Mouse (Mus musculus): ENCODE measurements around the gene Fgf22. TPM values are rescaled to one million over a fixed set of nuclear protein-coding genes. Genes with fewer than 3 reads are reported as not detected.

Gene Fgf22
- total RNA-seq (2023): not detected

GRCm38 (mm10) chr10:79754856-79755516 lies at the start of gene Fgf22:
Fgf22 (plus strand) TSS chr10:79755076.

DNA sequence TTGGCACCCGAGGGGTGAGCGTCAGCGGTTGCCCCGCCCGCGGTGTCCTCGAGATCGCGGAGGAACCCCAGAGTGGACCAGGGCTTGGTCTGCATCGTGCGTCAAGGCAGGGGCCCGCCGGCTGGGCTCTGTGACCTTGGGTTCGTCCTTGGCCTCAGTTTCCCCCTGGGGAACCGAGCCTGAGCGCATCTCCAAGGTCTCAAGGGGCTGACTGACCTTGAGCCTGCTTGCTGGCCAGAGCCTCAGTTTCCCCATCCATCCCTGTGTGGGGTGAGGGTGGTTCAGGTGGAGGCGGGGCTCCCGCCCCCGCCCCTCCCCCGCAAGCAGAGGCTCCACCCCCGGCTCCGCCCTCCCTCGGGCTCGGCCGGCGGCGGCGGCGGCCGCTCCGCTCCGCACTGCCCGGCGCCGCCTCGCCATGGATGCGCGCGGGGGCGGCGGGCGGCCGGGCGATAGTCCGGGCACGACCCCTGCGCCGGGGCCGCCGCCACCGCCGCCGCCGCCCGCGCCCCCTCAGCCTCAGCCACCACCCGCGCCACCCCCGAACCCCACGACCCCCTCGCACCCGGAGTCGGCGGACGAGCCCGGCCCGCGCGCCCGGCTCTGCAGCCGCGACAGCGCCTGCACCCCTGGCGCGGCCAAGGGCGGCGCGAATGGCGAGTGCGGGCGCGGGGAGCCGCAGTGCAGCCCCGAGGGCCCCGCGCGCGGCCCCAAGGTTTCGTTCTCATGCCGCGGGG lies 38.5 kb upstream of the Fgf22 start, which contains the start of gene Hcn2:
Gene Hcn2 (plus strand): TSS at position 381 of the 734 bp plus-strand sequence.

DNA sequence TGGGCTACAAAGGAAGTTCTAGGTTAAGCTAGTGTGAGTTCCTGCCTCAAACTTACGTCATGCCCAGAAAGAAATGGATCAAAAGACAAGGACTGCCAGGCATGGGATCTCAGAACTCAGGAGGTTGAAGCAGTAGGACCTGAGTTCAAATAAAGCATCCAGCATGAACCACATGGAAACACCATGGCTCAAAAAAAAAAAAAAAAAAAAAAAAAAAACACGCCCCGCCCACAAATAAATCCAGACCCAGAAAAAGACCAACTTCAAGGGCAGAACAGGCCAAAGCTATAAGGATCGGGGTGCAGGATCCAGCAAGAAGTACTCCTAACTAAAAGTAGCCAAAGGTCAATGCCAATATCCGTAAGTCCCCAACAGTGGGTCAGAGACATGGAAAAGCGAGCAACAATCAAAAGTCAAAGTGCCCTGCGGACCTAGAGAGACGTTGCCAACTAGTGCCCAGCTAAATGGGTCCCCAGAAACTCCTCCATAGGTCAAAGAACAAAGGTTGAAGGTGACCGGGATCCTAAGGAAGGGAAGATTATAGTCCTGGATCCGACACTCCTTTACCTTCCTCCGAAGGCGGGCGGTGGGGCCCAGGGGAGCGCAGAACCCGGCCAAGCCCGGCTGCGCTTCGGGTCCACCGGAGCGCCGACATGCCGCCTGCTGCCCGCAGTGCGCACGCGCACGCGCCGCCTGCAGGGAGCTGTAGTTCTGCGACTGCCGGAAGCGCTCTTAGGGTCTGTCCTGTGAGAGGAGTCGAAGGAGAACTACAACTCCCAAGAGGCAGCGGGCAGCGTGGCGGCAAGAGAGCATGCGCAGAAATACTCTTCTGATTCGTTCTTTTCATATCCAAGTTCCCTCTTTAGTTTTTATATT lies 8.7 kb upstream of the Fgf22 start, which contains the start of gene Polrmt:
Gene Polrmt (minus strand): TSS at position 684 of the 876 bp plus-strand sequence.

DNA sequence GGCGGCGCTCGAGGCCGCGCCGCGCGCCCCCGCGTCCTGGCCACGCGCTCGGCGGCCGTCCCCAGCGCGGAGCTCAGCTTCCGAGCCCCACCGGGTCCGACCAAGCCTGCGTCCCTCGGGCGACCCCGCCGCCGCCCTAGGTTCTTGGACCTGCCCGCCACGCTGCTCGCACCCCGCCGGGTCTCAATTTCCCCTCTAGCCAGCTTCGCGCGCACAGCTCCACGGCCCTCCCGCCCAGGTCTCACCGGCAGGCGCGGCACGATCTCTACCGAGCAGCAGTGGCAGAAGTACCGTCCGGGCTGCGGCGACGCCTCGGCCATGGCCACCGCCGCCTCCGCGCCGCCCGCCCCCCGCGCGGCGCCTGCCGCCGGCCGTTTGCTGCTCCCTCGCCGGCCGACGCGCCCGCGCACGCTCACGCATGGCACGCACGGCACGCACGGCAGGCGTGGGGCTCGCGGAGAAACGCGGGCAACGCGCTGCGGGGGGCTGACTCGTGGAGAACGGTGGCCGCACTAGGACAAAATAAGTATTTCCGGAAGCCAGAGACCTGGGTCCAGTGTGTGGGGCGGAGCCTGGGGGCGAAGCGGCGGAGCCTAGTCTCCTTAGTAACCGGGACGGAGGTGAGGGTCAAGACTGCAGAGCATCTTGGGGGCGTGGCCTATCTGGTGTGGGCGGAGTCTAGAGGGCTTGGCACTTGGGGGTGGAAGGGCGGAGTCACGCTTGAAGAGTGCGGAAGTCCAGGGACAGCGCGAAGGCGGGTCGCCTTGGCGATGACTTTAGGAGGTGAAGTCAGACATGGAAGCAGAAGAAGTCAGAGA lies 11.8 kb downstream of the Fgf22 start, which contains the start of gene Rnf126:
Gene Rnf126 (minus strand): TSS at position 445 of the 818 bp plus-strand sequence.

DNA sequence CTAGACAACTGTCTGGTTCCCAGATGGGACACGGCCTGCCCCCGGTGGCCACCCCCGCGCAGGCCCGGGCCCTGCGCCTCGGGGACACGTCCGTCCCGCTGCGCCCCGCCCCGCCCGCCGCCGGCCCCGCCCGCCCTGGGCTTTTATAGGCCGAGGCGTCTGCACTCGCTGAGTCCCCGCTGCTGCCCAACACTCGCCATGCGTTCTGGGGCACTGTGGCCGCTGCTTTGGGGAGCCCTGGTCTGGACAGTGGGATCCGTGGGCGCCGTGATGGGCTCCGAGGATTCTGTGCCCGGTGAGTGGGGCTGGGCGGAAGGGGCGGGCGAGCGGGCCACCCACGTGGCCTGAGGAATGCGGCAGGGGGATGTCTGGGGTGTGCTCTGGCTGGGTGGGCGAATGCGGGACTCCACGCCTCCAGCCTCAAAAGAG lies 22.2 kb downstream of the Fgf22 start, which contains the start of gene Fstl3:
Gene Fstl3 (plus strand): TSS at position 170 of the 429 bp plus-strand sequence.

DNA sequence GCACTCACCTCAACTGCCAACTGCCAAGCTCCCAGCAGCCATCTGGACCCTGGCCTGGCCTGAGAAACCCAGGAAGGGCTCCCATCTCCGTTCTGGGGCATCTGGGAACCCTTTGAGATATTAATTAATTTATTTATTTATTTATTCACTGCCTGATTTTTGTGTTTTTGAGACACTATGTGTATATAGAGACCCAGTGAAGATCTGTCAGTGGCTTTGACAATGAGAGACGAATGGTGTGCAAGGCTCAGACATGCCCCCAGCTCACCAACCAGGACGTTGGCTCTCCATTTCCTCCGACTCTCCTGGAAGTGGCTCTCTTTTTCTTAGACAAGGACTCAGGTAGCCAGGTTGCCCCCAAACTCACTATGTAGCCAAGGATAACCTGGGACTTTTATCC lies 36.0 kb downstream of the Fgf22 start, which contains the start of gene Prss57:
Gene Prss57 (minus strand): TSS at position 101 of the 400 bp plus-strand sequence.

GRCm38 (mm10) chr10:79793051-79793737 lies 38.3 kb downstream of the Fgf22 start, which contains the start of gene Palm:
Palm (plus strand) TSS chr10:79793572.

Other genes starting within 250 kb of the Fgf22 start
- 1 to 10 TPM; 3.9 to 4.1 TPM for gene Plpp2, start 221.3 kb upstream of the Fgf22 start, total RNA-seq (2023)
- 10 to 100 TPM; 43.0 to 53.7 TPM for gene Mier2, start 199.9 kb upstream of the Fgf22 start, total RNA-seq (2023)
- under 1 TPM in 1 of 2 experiments, not detected in 1; 0.93 TPM for gene Theg, start 167.7 kb upstream of the Fgf22 start, total RNA-seq (2023)
- not detected for gene C2cd4c, start 141.1 kb upstream of the Fgf22 start, total RNA-seq (2023)
- not detected for gene Shc2, start 117.2 kb upstream of the Fgf22 start, total RNA-seq (2023)
- not detected for gene Odf3l2, start 109.3 kb upstream of the Fgf22 start, total RNA-seq (2023)
- gene Madcam1, start 90.5 kb upstream of the Fgf22 start, total RNA-seq (2023): not detected
- 10 to 100 TPM; 18.5 to 20.8 TPM for gene Tpgs1, start 85.7 kb upstream of the Fgf22 start, total RNA-seq (2023)
- gene Cdc34, start 72.9 kb upstream of the Fgf22 start, total RNA-seq (2023): 10 to 100 TPM; 63.2 to 75.0 TPM
- 1 to 10 TPM; 1.6 to 1.9 TPM for gene Gzmm, start 66.1 kb upstream of the Fgf22 start, total RNA-seq (2023)
- 100 to 1,000 TPM; 103 to 111 TPM for gene Bsg, start 50.6 kb upstream of the Fgf22 start, total RNA-seq (2023)
- under 1 TPM; 0.18 to 0.35 TPM for gene Hcn2, start 38.4 kb upstream of the Fgf22 start, total RNA-seq (2023)
- 10 to 100 TPM; 64.8 to 74.2 TPM for gene Polrmt, start 8.5 kb upstream of the Fgf22 start, total RNA-seq (2023)
- 10 to 100 TPM; 56.5 to 58.6 TPM for gene Rnf126, start 11.9 kb downstream of the Fgf22 start, total RNA-seq (2023)
- 1 to 10 TPM; 1.8 to 2.0 TPM for gene Fstl3, start 22.2 kb downstream of the Fgf22 start, total RNA-seq (2023)
- not detected for gene Prss57, start 35.9 kb downstream of the Fgf22 start, total RNA-seq (2023)
- 1 to 10 TPM; 4.9 to 5.1 TPM for gene Palm, start 38.5 kb downstream of the Fgf22 start, total RNA-seq (2023)
- gene Misp, start 65.9 kb downstream of the Fgf22 start, total RNA-seq (2023): under 1 TPM in 1 of 2 experiments, not detected in 1; 0.23 TPM
- gene Ptbp1, start 99.4 kb downstream of the Fgf22 start, total RNA-seq (2023): 100 to 1,000 TPM; 437 to 440 TPM
- not detected for gene Prtn3, start 119.4 kb downstream of the Fgf22 start, total RNA-seq (2023)
- gene Plppr3, start 119.6 kb downstream of the Fgf22 start, total RNA-seq (2023): under 1 TPM; 0.47 to 0.70 TPM
- gene Elane, start 131.2 kb downstream of the Fgf22 start, total RNA-seq (2023): not detected
- gene Cfd, start 135.8 kb downstream of the Fgf22 start, total RNA-seq (2023): not detected
- 10 to 100 TPM; 73.7 to 75.0 TPM for gene Med16, start 153.8 kb downstream of the Fgf22 start, total RNA-seq (2023)
- not detected for gene Gm26602, start 155.8 kb downstream of the Fgf22 start, total RNA-seq (2023)
- under 1 TPM; 0.50 to 0.93 TPM for gene Kiss1r, start 161.9 kb downstream of the Fgf22 start, total RNA-seq (2023)
- gene R3hdm4, start 166.1 kb downstream of the Fgf22 start, total RNA-seq (2023): 10 to 100 TPM; 94.6 to 97.9 TPM
- 10 to 100 TPM; 40.0 to 49.7 TPM for gene Arid3a, start 172.0 kb downstream of the Fgf22 start, total RNA-seq (2023)
- 10 to 100 TPM; 44.5 to 55.3 TPM for gene Wdr18, start 205.1 kb downstream of the Fgf22 start, total RNA-seq (2023)
- under 1 TPM in 1 of 2 experiments, not detected in 1; 0.24 TPM for gene Grin3b, start 215.6 kb downstream of the Fgf22 start, total RNA-seq (2023)
- 100 to 1,000 TPM; 156 to 169 TPM for gene Tmem259, start 229.3 kb downstream of the Fgf22 start, total RNA-seq (2023)
- 100 to 1,000 TPM; 339 to 353 TPM for gene Cnn2, start 233.5 kb downstream of the Fgf22 start, total RNA-seq (2023)
- gene Abca7, start 241.4 kb downstream of the Fgf22 start, total RNA-seq (2023): 10 to 100 TPM; 57.1 to 61.6 TPM

Measured in B cell, adult 67 days (primary cell).